Mouse (Mus musculus) heart, embryonic 15.5 days (tissue): Measurements from ENCODE around the gene Wtip. TPM values are rescaled to one million over a fixed set of nuclear protein-coding genes. Genes with fewer than 3 reads are reported as not detected.
"Not testable (repeated sequence)": the region's sequence is repeated elsewhere in the genome, so short reads cannot be mapped to it uniquely, and the experiment has no call there.

Experiments
- ATAC-seq: fragments of 200-750 bp; cut with Nextera tagmentation; replicated peaks from 2 replicates; pipeline ENCODE4 v1.8.0; 2017; ENCODE audit warnings: low read depth, moderate TSS enrichment; ENCODE audit not compliant: insufficient number of reproducible peaks, insufficient read depth, low FRiP score
- H3K27ac ChIP-seq: fragments of 300-500 bp; sonication (generic); 2 replicates; pipeline ENCODE4 v1.5.1; 2015; ENCODE audit warnings: mild to moderate bottlenecking, inconsistent platforms
- H3K27me3 ChIP-seq: fragments of 300-500 bp; sonication (generic); 2 replicates; pipeline ENCODE4 v1.6.1; 2015; ENCODE audit warnings: inconsistent platforms
- H3K36me3 ChIP-seq: fragments of 300-500 bp; sonication (generic); 2 replicates; pipeline ENCODE4 v1.6.1; 2015; ENCODE audit warnings: mild to moderate bottlenecking, inconsistent platforms
- H3K4me1 ChIP-seq: fragments of 300-500 bp; sonication (generic); replicated peaks from 2 replicates; pipeline ENCODE4 v1.6.1; 2015; ENCODE audit warnings: inconsistent platforms
- H3K4me2 ChIP-seq: fragments of 300-500 bp; sonication (generic); 2 replicates; pipeline ENCODE4 v1.6.1; 2015; ENCODE audit warnings: inconsistent platforms, mild to moderate bottlenecking, moderate library complexity
- H3K4me3 ChIP-seq: fragments of 300-500 bp; sonication (generic); 2 replicates; pipeline ENCODE4 v1.5.1; 2015; ENCODE audit warnings: mild to moderate bottlenecking, inconsistent platforms
- H3K9ac ChIP-seq: fragments of 300-500 bp; sonication (generic); 2 replicates; pipeline ENCODE4 v1.6.1; 2015; ENCODE audit warnings: mild to moderate bottlenecking, inconsistent platforms
- H3K9me3 ChIP-seq: fragments of 300-500 bp; sonication (generic); replicated peaks from 2 replicates; pipeline ENCODE4 v1.6.1; 2016; ENCODE audit warnings: inconsistent platforms
- WGBS: fragments of 180-500 bp; shearing (Covaris S2); methylation state at CpG from one replicate; pipeline ENCODE4 v1.1.7; 2015; ENCODE audit warnings: mixed read lengths; 5-methylcytosine and 5-hydroxymethylcytosine counted together
- polyA plus RNA-seq: library from polyadenylated mRNA; unstranded; fragments of >200 nt; fragmentation: Nextera tagmentation; extraction: Ambion mirVana; gene quantifications from 2 replicates; pipeline ENCODE4 v1.2.1, GENCODE M21; 2015

The Wtip gene
- 4.3 and 6.5 TPM in 2 replicates for polyA plus RNA-seq

DNA sequence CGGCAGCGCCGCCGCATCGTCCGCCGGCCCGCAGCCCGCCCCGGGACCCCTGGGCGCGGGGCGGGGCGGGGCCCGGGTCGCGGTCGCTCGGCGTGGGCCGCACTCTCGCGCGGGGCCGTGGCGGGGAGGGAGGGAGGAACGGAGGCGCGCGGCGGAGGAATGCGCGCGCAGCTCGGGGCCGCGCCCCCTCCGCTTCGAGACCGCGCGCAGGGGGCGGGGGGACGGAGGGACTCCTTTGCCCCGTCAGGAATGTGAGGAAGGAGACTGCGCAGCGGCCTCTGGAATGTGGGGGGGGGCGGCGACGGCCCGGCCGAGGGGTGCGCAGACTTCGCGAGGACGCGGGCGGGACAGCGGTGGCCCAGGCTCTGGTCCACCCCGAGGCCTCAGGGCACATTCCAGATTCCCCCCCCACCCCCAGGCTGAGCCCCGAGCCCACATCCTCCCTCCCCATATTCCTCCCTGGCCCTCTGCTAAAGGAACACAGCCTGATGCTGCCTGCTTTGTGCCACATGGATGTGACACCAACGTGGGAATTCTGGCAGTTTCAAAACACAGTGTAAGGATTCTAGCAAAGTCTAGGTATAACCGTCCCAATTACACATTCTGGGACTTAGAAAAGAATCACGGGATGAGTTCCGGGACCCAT, at the start of gene Wtip:
Wtip (minus strand) TSS at position 152 of the 646 bp plus-strand sequence.
- peak within 1 kb of the TSS; percentile 79 for H3K4me2 ChIP-seq
- peaks cover 24% of the 10 kb centered on the region for H3K4me1 ChIP-seq
- peak within 1 kb of the TSS; percentile 89 for H3K9ac ChIP-seq
- H3K36me3 ChIP-seq, result no peaks in the 10 kb centered on the region
- no peaks in the 10 kb centered on the region for H3K27me3 ChIP-seq
- peak within 1 kb of the TSS; percentile 87 for H3K27ac ChIP-seq
- 1% methylated on average over 42 of the region's 65 CpGs for WGBS
- H3K4me3 ChIP-seq, result peak within 1 kb of the TSS; percentile 91
- no peaks in the 10 kb centered on the region for H3K9me3 ChIP-seq
- peak; percentile 87 for ATAC-seq

DNA sequence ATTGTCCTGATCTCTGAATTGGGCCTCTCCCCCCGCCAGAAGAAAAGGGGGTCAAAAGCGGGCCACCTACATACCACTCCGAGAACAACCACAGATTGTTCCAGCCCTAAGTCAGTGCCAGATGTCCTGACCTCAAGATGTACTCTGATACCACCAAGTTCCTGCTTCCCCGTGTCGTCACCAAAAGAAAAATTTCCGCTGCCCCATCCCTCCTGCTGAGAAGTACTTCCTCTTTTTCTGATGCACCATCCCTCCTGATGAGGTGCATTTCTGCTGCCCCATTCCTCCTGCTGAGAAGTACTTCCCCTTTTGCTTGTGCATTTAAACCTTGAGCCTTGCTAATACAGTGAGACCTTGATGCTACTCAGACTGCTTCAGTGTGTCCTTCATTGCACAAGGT, 43.2 kb upstream of the Wtip start:
- WGBS, result 79% methylated on average over 6 of the region's 6 CpGs
- H3K36me3 ChIP-seq, H3K27me3 ChIP-seq, H3K4me2 ChIP-seq, H3K4me1 ChIP-seq, H3K4me3 ChIP-seq, H3K9ac ChIP-seq, ATAC-seq, H3K9me3 ChIP-seq, H3K27ac ChIP-seq: not testable (repeated sequence)

GRCm38 (mm10) chr7:34172251-34172650, 39.2 kb upstream of the Wtip start:
- Histone ChIP-seq H3K4me1 (peaks cover 6% of the 10 kb centered on the region; the same call in 1 of the 2 replicates), H3K4me2 (no peak overlapping the region), H3K9me3 (no peaks in the 10 kb centered on the region), H3K27ac (no peak overlapping the region), H3K36me3 (no peaks in the 10 kb centered on the region), H3K4me3 (no peak overlapping the region), H3K9ac (no peak overlapping the region), H3K27me3 (no peaks in the 10 kb centered on the region)
- WGBS, result 64% methylated on average over 1 of the region's 1 CpGs
- no peak for ATAC-seq

- Histone ChIP-seq H3K9me3 (no peaks in the 10 kb centered on the region), H3K36me3 (peaks cover 10% of the 10 kb centered on the region; the same call in 1 of the 2 replicates), H3K4me2 (peak within 1 kb of the TSS; percentile 74), H3K4me3 (peak within 1 kb of the TSS; percentile 95), H3K4me1 (peaks cover 12% of the 10 kb centered on the region), H3K27me3 (no peaks in the 10 kb centered on the region), H3K9ac (peak within 1 kb of the TSS; percentile 97), H3K27ac (peak within 1 kb of the TSS; percentile 93)
- WGBS, result 85% methylated on average over 3 of the region's 3 CpGs
- no peak for ATAC-seq
Observed at GRCm38 (mm10) chr7:34169454-34169853, 36.4 kb upstream of the Wtip start, which contains the start of gene Uba2. Uba2 (minus strand) TSS chr7:34169599.

DNA sequence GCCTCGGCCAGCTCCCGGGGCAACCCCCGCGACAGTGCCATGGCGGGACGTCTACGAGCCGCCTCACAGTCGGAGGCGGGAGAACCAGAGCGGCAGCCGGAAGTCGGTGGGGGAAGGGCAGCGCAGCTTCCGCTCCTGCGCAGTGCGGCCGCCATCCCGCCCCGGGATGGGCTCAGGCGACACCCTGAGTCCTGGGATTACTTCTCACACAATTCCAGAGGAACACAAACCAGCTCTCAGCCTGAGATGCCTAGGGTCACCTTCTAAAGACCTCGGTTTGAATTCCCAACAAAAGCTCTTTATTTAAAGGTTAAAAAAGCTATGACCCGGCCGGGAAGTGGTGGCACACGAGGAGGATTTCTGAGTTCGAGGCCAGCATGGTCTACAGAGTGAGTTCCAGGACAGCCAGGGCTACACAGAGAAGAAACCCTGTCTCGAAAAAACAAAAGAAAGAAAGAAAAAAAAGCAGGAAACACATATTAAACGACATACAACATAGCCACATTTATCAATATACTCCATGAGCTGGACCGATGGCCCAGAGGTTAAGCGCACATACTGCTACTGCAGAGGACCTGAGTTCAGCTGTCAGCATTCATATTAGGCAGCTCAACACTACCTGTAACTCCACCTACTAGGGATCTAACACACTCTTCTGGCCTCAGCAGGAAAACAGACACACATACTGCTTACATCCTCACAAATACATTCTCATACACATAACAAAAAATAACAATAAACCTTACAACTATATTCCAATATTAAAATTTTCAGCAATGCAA, 35.6 kb upstream of the Wtip start:
- Histone ChIP-seq H3K36me3 (peaks cover 16% of the 10 kb centered on the region), H3K9me3 (no peaks in the 10 kb centered on the region), H3K27me3 (no peaks in the 10 kb centered on the region), H3K9ac (peak overlapping the region; percentile 97), H3K4me1 (peaks cover 12% of the 10 kb centered on the region), H3K4me2 (peak overlapping the region; percentile 74), H3K4me3 (peak overlapping the region; percentile 95), H3K27ac (peak overlapping the region; percentile 93)
- ATAC-seq, result peak; percentile 93
- WGBS, result 10% methylated on average over 30 of the region's 30 CpGs

DNA sequence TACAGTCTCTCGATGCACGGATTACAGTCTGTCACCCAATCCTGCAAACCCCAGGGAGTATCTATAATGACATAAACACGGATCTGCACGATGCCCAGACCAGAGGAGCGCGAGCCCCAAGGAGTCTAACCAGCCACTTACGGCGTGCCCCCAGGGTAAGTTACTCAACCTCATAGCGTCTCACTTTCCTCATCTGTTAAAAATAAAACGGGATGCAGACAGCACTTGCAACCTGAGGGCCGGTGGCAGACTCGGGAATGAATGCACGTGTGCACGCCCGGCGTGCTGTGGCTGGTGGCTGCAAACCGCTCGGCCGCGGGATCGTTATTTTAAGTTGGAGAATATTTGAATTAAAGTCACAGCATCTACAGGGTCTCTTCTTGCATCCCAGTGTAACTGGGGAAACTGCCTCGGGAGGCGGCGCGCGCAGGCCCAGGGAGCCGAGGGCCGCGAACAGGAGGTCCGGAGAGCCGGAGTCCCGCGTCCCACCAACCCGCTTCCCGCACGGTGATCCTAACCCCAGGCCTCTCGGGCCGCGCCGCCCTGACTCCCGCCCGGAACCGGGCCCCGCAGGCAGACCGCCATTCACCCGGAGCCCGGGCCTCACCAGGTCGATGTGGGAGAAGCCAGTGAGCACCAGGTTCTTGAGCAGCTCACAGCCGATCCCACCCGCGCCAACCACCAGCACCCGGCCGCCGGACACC, 34.9 kb upstream of the Wtip start:
- under 1% methylated on average over 54 of the region's 54 CpGs for WGBS

DNA sequence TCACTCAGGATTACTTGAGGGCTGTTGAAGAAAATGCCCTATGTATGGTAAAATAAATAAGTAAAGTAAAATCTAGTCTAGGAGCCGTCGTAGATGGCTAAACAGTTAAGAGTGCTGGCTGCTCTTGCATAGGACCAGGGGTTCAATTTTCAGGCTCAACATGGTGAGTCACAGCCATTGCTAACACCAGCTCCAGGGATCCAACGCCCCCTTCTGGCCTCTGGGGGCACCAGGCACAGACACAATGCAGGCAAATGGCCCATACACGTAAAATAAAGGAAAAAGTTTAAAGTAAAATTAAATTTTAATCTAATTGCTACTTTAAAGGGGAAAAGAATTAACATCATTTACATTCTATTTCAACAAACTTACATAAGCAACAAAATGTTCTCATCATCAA, 33.8 kb upstream of the Wtip start:
- Histone ChIP-seq H3K27me3 (no peaks in the 10 kb centered on the region), H3K27ac (no peak overlapping the region), H3K4me3 (peak overlapping the region; percentile 16; the same call in 1 of the 2 replicates), H3K4me2 (peak overlapping the region; percentile 5; the same call in 1 of the 2 replicates), H3K36me3 (peaks cover 33% of the 10 kb centered on the region), H3K9ac (no peak overlapping the region), H3K4me1 (peaks cover 12% of the 10 kb centered on the region), H3K9me3 (no peaks in the 10 kb centered on the region)
- no peak for ATAC-seq
- WGBS, result 59% methylated on average over 4 of the region's 4 CpGs

More for the DNA sequence above, 34.9 kb upstream of the Wtip start:
- Histone ChIP-seq H3K27ac (peak overlapping the region; percentile 93), H3K27me3 (no peaks in the 10 kb centered on the region), H3K4me3 (peak overlapping the region; percentile 95), H3K9ac (peak overlapping the region; percentile 97), H3K36me3 (peaks cover 23% of the 10 kb centered on the region), H3K4me2 (peak overlapping the region; percentile 74), H3K4me1 (peaks cover 12% of the 10 kb centered on the region), H3K9me3 (no peaks in the 10 kb centered on the region)
- ATAC-seq, result peak; percentile 15

DNA sequence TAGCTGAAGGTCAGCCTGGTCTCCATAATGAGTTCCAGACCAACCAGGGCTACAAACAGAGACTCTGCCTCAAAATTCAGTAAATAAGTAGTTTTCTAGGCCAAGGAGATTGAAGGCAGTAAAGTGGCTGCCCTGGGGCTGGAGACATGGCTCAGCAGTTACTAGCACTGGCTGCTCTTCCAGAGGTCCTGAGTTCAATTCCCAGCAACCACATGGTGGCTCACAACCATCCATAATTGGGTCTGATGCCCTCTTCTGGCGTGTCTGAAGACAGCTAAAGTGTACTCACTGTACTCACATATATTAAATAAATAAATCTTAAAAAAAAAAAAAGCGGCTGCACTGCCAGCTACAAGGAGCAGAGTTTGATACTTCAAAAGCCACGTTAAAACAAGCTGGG, 32.9 kb upstream of the Wtip start:
- Histone ChIP-seq H3K9me3 (no peaks in the 10 kb centered on the region), H3K9ac (no peak overlapping the region), H3K36me3 (peaks cover 41% of the 10 kb centered on the region), H3K4me2 (no peak overlapping the region), H3K27ac (no peak overlapping the region), H3K4me3 (no peak overlapping the region), H3K4me1 (peaks cover 12% of the 10 kb centered on the region), H3K27me3 (no peaks in the 10 kb centered on the region)
- WGBS, result 85% methylated on average over 3 of the region's 3 CpGs
- no peak for ATAC-seq

GRCm38 (mm10) chr7:34164671-34165070, 31.6 kb upstream of the Wtip start:
- Histone ChIP-seq H3K4me1 (peaks cover 12% of the 10 kb centered on the region), H3K4me2 (no peak overlapping the region), H3K9me3 (no peaks in the 10 kb centered on the region), H3K27me3 (no peaks in the 10 kb centered on the region), H3K36me3 (peaks cover 52% of the 10 kb centered on the region), H3K27ac (no peak overlapping the region), H3K9ac (no peak overlapping the region), H3K4me3 (no peak overlapping the region)
- no peak for ATAC-seq
- WGBS, result 90% methylated on average over 7 of the region's 7 CpGs

DNA sequence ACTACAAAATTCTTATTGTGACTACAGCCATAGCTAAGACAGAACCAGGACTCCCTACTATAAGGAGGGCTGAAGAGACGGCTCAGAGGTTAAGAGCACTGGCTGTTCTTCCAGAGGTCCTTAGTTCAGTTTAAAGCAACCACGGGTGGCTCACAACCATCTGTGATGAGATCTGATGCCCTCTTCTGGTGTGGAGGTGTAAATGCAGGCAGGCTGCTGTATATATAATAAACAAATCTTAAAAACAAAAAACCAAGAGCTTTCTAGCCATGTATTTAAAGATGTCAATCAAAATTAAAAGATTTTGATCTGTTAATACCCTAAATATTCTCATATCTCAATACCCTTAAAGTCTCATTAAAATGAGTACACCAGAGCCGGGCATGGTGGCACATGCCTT, 26.1 kb upstream of the Wtip start:
- H3K4me1 ChIP-seq, result no peaks in the 10 kb centered on the region
- H3K27me3 ChIP-seq, result no peaks in the 10 kb centered on the region
- no peaks in the 10 kb centered on the region for H3K9me3 ChIP-seq
- H3K4me3 ChIP-seq, result no peak overlapping the region
- no peak overlapping the region for H3K4me2 ChIP-seq
- no peak overlapping the region for H3K27ac ChIP-seq
- H3K9ac ChIP-seq, result no peak overlapping the region
- WGBS, result 97% methylated on average over 3 of the region's 3 CpGs
- no peak for ATAC-seq
- H3K36me3 ChIP-seq, result peaks cover 94% of the 10 kb centered on the region

DNA sequence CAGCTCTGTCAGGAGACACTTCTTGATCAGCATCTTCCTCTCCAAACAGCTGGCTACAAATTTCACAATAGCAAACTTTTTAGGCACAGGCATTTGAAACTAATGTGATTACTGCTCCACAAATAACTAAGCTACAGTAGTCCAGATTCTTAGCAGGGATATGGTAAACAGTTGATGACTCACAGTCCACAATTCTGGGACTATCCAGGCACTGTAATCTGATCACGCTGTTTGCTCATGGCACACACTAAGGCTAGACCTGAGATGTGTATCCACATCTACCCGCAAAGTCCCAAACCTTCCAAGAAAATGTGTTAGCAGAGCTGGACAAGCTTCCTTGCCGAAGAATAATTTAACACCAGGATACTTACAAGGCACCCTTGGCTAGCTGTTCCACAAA, 24.9 kb upstream of the Wtip start:
- Histone ChIP-seq H3K4me3 (no peak overlapping the region), H3K27ac (no peak overlapping the region), H3K27me3 (no peaks in the 10 kb centered on the region), H3K36me3 (peaks cover 96% of the 10 kb centered on the region), H3K9me3 (no peaks in the 10 kb centered on the region), H3K4me1 (no peaks in the 10 kb centered on the region), H3K9ac (no peak overlapping the region), H3K4me2 (no peak overlapping the region)
- no peak for ATAC-seq
- WGBS, result 94% methylated on average over 3 of the region's 3 CpGs
